Mouse (Mus musculus) ES-E14 (cell line): ENCODE measurements around the gene Tnrc6c. TPM values are rescaled to one million over a fixed set of nuclear protein-coding genes. Genes with fewer than 3 reads are reported as not detected.

ENCODE experiments used
- DNase-seq: peaks from one replicate; pipeline ENCODE4 v3.0.0-alpha.2; 2013; ENCODE audit warnings: low read depth, low spot score
- H3K27ac ChIP-seq: 2 replicates; pipeline ENCODE4 v1.5.1; 2012; ENCODE audit warnings: low read depth, mild to moderate bottlenecking, low read length, moderate library complexity, mixed read lengths; ENCODE audit not compliant: poor library complexity, insufficient read depth, severe bottlenecking
- H3K36me3 ChIP-seq: 2 replicates; pipeline ENCODE4 v1.6.1; 2012; ENCODE audit warnings: mild to moderate bottlenecking, low read length, moderate library complexity, mixed read lengths; ENCODE audit not compliant: control insufficient read depth, poor library complexity, insufficient read depth, severe bottlenecking
- H3K4me1 ChIP-seq, 2 experiments: fragments of 150-350 bp in 1 of 2; sonication (generic) in 1 of 2; 2 replicates each; pipeline ENCODE4 v1.6.1; 2012; ENCODE audit warnings: low read length in 2 of 2, mild to moderate bottlenecking in 1 of 2, mixed read lengths in 1 of 2; ENCODE audit not compliant: control insufficient read depth in 2 of 2, insufficient read depth in 2 of 2, poor library complexity in 1 of 2
- H3K4me3 ChIP-seq, 2 experiments: fragments of 150-350 bp in 1 of 2; sonication (generic) in 1 of 2; 2 replicates each; pipeline ENCODE4 v1.5.1; 2012; ENCODE audit warnings: low read length in 2 of 2, low read depth in 1 of 2, mild to moderate bottlenecking in 1 of 2, mixed read lengths in 1 of 2; ENCODE audit not compliant: insufficient read depth in 1 of 2, poor library complexity in 1 of 2, severe bottlenecking in 1 of 2
- H3K9ac ChIP-seq: 2 replicates; pipeline ENCODE4 v1.6.1; 2012; ENCODE audit warnings: low read depth, mild to moderate bottlenecking, low read length, mixed read lengths; ENCODE audit not compliant: poor library complexity, insufficient read depth, severe bottlenecking
- H3K9me3 ChIP-seq: fragments of 150-350 bp; sonication (generic); 2 replicates; pipeline ENCODE4 v1.6.1; 2012; ENCODE audit warnings: low read depth, mild to moderate bottlenecking, low read length; ENCODE audit not compliant: control insufficient read depth, insufficient read depth
- CHD2 ChIP-seq: IDR thresholded peaks from 2 replicates; pipeline ENCODE4 v1.6.1; 2014; ENCODE audit warnings: mild to moderate bottlenecking, low read depth, low read length, inconsistent platforms
- HCFC1 ChIP-seq: IDR thresholded peaks from 2 replicates; pipeline ENCODE4 v1.6.1; 2012; ENCODE audit warnings: low read length, inconsistent platforms, borderline replicate concordance; ENCODE audit not compliant: insufficient read depth
- MAFK ChIP-seq: IDR thresholded peaks from 2 replicates; pipeline ENCODE4 v1.6.1; 2014; ENCODE audit warnings: mild to moderate bottlenecking, low read depth, low read length, inconsistent platforms; ENCODE audit not compliant: insufficient read depth
- ZC3H11A ChIP-seq: IDR thresholded peaks from 2 replicates; pipeline ENCODE4 v1.6.1; 2012; ENCODE audit warnings: low read depth, mild to moderate bottlenecking, inconsistent platforms, low read length, borderline replicate concordance
- ZNF384 ChIP-seq: IDR thresholded peaks from 2 replicates; pipeline ENCODE4 v1.6.1; 2012; ENCODE audit warnings: low read depth, low read length, inconsistent platforms
- in situ Hi-C, 2 experiments: fragments of 600-800 bp; cut with MboI; formaldehyde crosslinking; loops; one replicate each; pipeline ENCODE4 v1.15.1; 2025; ENCODE audit warnings: low sequenced_read_pairs in 2 of 2, inconsistent platforms in 1 of 2; ENCODE audit not compliant: unreplicated experiment in 2 of 2
- total RNA-seq: library from RNA; depleted of rRNA; stranded (reverse); fragments of 300-350 nt; gene quantifications from 2 replicates; pipeline ENCODE4 v1.2.3, GENCODE M21; 2012

The Tnrc6c gene
- total RNA-seq, 1 experiment: 21.5 TPM

- in situ Hi-C loops: no loop called here
- Histone ChIP-seq H3K9me3 (no peaks in the 10 kb centered on the region), H3K27ac (no peak overlapping the region), H3K4me3 (no peak overlapping the region), H3K9ac (no peak overlapping the region), H3K36me3 (no peaks in the 10 kb centered on the region), H3K4me1 (peaks cover 2 to 16% of the 10 kb centered on the region in 2 experiments; a peak in 2 of 4 replicates)
- DNase-seq: no peak
- TF ChIP-seq MAFK (no peak), ZC3H11A (no peak), ZNF384 (no peak), CHD2 (no peak), HCFC1 (no peak)
These were observed 14.6 kb upstream of the Tnrc6c start for GRCm38 (mm10) chr11:117639331-117639970.

DNA sequence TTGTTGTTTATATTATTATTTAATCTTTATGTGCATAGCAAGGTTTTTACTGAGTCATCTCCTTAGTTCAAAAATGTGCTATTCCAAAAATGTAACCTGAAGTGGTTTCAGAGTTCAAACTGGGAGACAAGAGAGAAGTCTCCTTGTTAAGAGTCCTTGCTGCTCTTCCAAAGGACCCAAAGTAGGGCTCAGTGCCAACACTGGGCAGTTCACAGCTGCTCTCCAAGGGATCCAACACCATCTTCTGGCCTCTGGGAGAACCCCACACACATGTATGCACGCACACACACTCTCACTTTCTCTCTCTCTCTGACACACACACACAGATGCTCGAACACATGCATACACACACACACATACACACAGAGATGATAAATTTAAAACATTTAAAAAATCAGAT, 11.9 kb upstream of the Tnrc6c start:
- Histone ChIP-seq H3K9ac (no peak overlapping the region), H3K36me3 (no peaks in the 10 kb centered on the region), H3K27ac (no peak overlapping the region), H3K9me3 (no peaks in the 10 kb centered on the region), H3K4me3 (no peak overlapping the region), H3K4me1 (peaks cover 0 to 7% of the 10 kb centered on the region in 2 experiments; a peak in 2 of 4 replicates)
- in situ Hi-C loops: no loop called here
- TF ChIP-seq MAFK: no peak
- no peak for TF ChIP-seq ZNF384
- TF ChIP-seq HCFC1: no peak
- TF ChIP-seq CHD2: no peak
- TF ChIP-seq ZC3H11A: no peak
- no peak for DNase-seq

DNA sequence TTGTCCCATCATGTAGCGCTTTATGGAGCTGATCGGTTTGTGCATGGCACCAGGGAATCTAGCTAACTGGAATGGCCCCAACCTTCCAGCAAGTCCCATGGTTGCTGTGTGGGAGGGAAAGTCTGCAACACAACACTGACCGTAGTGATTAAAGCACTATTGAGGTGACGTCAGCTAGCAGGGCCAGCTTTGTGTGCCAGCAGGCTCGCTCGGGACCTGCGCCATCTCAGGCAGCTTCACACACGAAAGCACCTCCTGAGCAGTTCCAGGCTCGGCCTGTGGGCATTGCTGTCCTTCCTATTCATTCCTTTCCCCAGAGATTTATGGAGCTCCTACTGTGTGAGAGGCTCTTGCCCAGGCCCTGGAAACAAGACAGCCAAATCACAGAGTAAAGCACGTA, 10.8 kb upstream of the Tnrc6c start:
- no peak overlapping the region for H3K27ac ChIP-seq
- H3K4me3 ChIP-seq: no peak overlapping the region
- H3K36me3 ChIP-seq: no peaks in the 10 kb centered on the region
- H3K9me3 ChIP-seq: no peaks in the 10 kb centered on the region
- in situ Hi-C loops: no loop called here
- TF ChIP-seq ZNF384 (no peak), HCFC1 (no peak), CHD2 (no peak), ZC3H11A (no peak)
- no peak for DNase-seq
- H3K4me1 ChIP-seq: peaks cover 0 to 7% of the 10 kb centered on the region in 2 experiments; a peak in 2 of 4 replicates
- H3K9ac ChIP-seq: no peak overlapping the region

DNA sequence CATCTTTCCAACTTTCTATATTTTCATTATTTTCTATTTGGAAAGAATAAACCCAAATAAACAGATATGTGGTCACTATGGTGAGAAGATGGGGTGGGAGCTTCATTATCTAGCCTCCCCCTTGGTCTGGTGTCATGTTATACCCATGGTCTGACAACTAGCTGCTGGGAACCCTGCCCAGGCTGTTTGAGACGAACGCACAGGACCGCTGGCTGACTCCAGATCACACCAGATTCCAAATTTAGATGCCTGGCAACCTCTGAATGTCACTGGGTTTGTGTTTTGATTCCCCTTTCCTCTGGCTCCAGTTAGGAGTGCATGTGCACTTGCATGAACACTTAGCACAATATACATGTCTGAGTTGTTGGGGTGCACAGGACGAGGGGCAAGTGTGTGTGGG, 7.3 kb upstream of the Tnrc6c start:
- H3K27ac ChIP-seq: no peak overlapping the region
- H3K36me3 ChIP-seq: no peaks in the 10 kb centered on the region
- H3K9me3 ChIP-seq: no peaks in the 10 kb centered on the region
- no peak overlapping the region for H3K9ac ChIP-seq
- no peak overlapping the region for H3K4me3 ChIP-seq
- in situ Hi-C loops: no loop called here
- no peak for DNase-seq
- TF ChIP-seq MAFK (no peak), HCFC1 (no peak), ZNF384 (no peak), ZC3H11A (no peak), CHD2 (no peak)
- peaks cover 3 to 8% of the 10 kb centered on the region in 2 experiments; a peak in 2 of 4 replicates for H3K4me1 ChIP-seq

DNA sequence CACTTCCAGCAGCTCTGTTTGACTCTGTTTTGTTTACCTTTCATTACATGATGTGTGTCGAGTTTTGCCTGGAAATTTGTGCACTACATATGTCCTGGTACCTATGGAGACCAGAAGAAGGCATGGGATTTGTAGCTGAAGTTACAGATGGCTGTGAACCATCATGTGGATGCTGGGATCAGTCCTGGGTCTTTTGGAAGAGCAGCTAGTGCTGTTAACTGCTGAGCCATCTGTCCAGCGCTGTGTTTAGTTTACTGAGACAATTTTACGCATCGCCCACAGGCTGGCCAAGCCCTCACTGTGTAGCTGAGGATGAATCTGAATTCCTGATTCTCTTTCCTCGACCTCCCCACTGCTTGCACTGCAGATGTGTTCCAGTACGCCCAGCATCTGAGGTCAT, 6.1 kb upstream of the Tnrc6c start:
- H3K9me3 ChIP-seq: no peaks in the 10 kb centered on the region
- H3K27ac ChIP-seq: no peak overlapping the region
- in situ Hi-C loops: no loop called here
- DNase-seq: no peak
- H3K4me1 ChIP-seq: peaks cover 3 to 9% of the 10 kb centered on the region in 2 experiments; a peak in 3 of 4 replicates
- no peak for TF ChIP-seq CHD2
- TF ChIP-seq MAFK: no peak
- no peak for TF ChIP-seq ZNF384
- TF ChIP-seq ZC3H11A: no peak
- TF ChIP-seq HCFC1: no peak
- H3K9ac ChIP-seq: no peak overlapping the region
- H3K36me3 ChIP-seq: no peaks in the 10 kb centered on the region
- no peak overlapping the region for H3K4me3 ChIP-seq
